Mouse (Mus musculus) lung, embryonic 15.5 days (tissue): ENCODE measurements around the gene Plekhg1. TPM values are rescaled to one million over a fixed set of nuclear protein-coding genes. Genes with fewer than 3 reads are reported as not detected.

ENCODE experiments used
- ATAC-seq: fragments of 200-750 bp; cut with Nextera tagmentation; 2 replicates; pipeline ENCODE4 v1.8.0; 2017; ENCODE audit warnings: moderate number of reproducible peaks, borderline replicate concordance; ENCODE audit not compliant: low FRiP score, low TSS enrichment; ENCODE audit errors: extremely low read depth
- H3K27ac ChIP-seq: fragments of 300-500 bp; sonication (generic); 2 replicates; pipeline ENCODE4 v1.5.1; 2015; ENCODE audit warnings: moderate library complexity, mild to moderate bottlenecking, inconsistent platforms
- H3K27me3 ChIP-seq: fragments of 300-500 bp; sonication (generic); 2 replicates; pipeline ENCODE4 v1.6.1; 2015; ENCODE audit warnings: inconsistent platforms
- H3K36me3 ChIP-seq: fragments of 300-500 bp; sonication (generic); 2 replicates; pipeline ENCODE4 v1.6.1; 2015; ENCODE audit warnings: inconsistent platforms
- H3K4me1 ChIP-seq: fragments of 300-500 bp; sonication (generic); 2 replicates; pipeline ENCODE4 v1.6.1; 2015; ENCODE audit warnings: inconsistent platforms
- H3K4me2 ChIP-seq: fragments of 300-500 bp; sonication (generic); 2 replicates; pipeline ENCODE4 v1.6.1; 2015; ENCODE audit warnings: inconsistent platforms, mild to moderate bottlenecking, moderate library complexity
- H3K4me3 ChIP-seq: fragments of 300-500 bp; sonication (generic); 2 replicates; pipeline ENCODE4 v1.5.1; 2015; ENCODE audit warnings: mild to moderate bottlenecking, inconsistent platforms
- H3K9ac ChIP-seq: fragments of 300-500 bp; sonication (generic); 2 replicates; pipeline ENCODE4 v1.6.1; 2015; ENCODE audit warnings: inconsistent platforms
- H3K9me3 ChIP-seq: fragments of 300-500 bp; sonication (generic); 2 replicates; pipeline ENCODE4 v1.6.1; 2016; ENCODE audit warnings: inconsistent platforms
- WGBS: fragments of 180-500 bp; shearing (Covaris S2); methylation state at CpG from one replicate; pipeline ENCODE4 v1.1.7; 2015; 5-methylcytosine and 5-hydroxymethylcytosine counted together
- polyA plus RNA-seq: library from polyadenylated mRNA; unstranded; fragments of >200 nt; fragmentation: Nextera tagmentation; extraction: Ambion mirVana; gene quantifications from 2 replicates; pipeline ENCODE4 v1.2.1, GENCODE M21; 2015

The Plekhg1 gene
- polyA plus RNA-seq, 1 experiment from 2014 or later: 9.9 TPM

GRCm38 (mm10) chr10:3973589-3974070, 233.5 kb downstream of the Plekhg1 start:
- Histone ChIP-seq H3K9me3 (no peaks in the 10 kb centered on the region), H3K4me3 (peak overlapping the region; percentile 69), H3K27me3 (no peaks in the 10 kb centered on the region), H3K4me1 (peaks cover 31% of the 10 kb centered on the region), H3K36me3 (no peaks in the 10 kb centered on the region), H3K27ac (peak overlapping the region; percentile 97), H3K9ac (peak overlapping the region; percentile 69), H3K4me2 (peak overlapping the region; percentile 93)
- 0% methylated on average over 37 of the region's 39 CpGs for WGBS
- ATAC-seq: peak; percentile 94

GRCm38 (mm10) chr10:3974380-3974779, 234.2 kb downstream of the Plekhg1 start:
- no peaks in the 10 kb centered on the region for H3K9me3 ChIP-seq

GRCm38 (mm10) chr10:3975898-3976622, 235.9 kb downstream of the Plekhg1 start:
- Histone ChIP-seq H3K4me1 (peaks cover 32% of the 10 kb centered on the region), H3K4me2 (no peak overlapping the region), H3K9ac (no peak overlapping the region), H3K36me3 (peaks cover 20% of the 10 kb centered on the region), H3K27ac (no peak overlapping the region; the same call in 1 of the 2 replicates), H3K27me3 (no peaks in the 10 kb centered on the region), H3K4me3 (no peak overlapping the region), H3K9me3 (no peaks in the 10 kb centered on the region)
- no peak for ATAC-seq
- WGBS: 35% methylated on average over 6 of the region's 6 CpGs

More at GRCm38 (mm10) chr10:3974380-3974779, 234.2 kb downstream of the Plekhg1 start:
- no peak for ATAC-seq
- whole genome bisulfite sequencing: 69% methylated on average over 3 of the region's 3 CpGs
- Histone ChIP-seq H3K27ac (no peak overlapping the region), H3K9ac (no peak overlapping the region), H3K27me3 (no peaks in the 10 kb centered on the region), H3K4me2 (peak overlapping the region; percentile 93), H3K4me3 (0 out of 2 replicates have a peak overlapping the region, but pooled peaks have one; percentile 69), H3K4me1 (peaks cover 32% of the 10 kb centered on the region), H3K36me3 (peaks cover 5% of the 10 kb centered on the region; the same call in 1 of the 2 replicates)

GRCm38 (mm10) chr10:3976623-3977010, 236.5 kb downstream of the Plekhg1 start:
- Histone ChIP-seq H3K9ac (no peak overlapping the region), H3K4me2 (no peak overlapping the region), H3K27ac (no peak overlapping the region), H3K9me3 (no peaks in the 10 kb centered on the region), H3K4me1 (peaks cover 32% of the 10 kb centered on the region), H3K36me3 (peaks cover 20% of the 10 kb centered on the region), H3K4me3 (no peak overlapping the region), H3K27me3 (no peaks in the 10 kb centered on the region)
- ATAC-seq: no peak
- 67% methylated on average over 4 of the region's 4 CpGs for WGBS

GRCm38 (mm10) chr10:3978326-3978725, 238.2 kb downstream of the Plekhg1 start:
- H3K27me3 ChIP-seq: no peaks in the 10 kb centered on the region
- H3K9ac ChIP-seq: no peak overlapping the region
- no peaks in the 10 kb centered on the region for H3K9me3 ChIP-seq
- no peak for ATAC-seq
- H3K4me1 ChIP-seq: peaks cover 25% of the 10 kb centered on the region
- H3K36me3 ChIP-seq: peaks cover 23% of the 10 kb centered on the region
- no peak overlapping the region for H3K27ac ChIP-seq
- WGBS: 59% methylated on average over 3 of the region's 3 CpGs
- no peak overlapping the region for H3K4me2 ChIP-seq
- H3K4me3 ChIP-seq: no peak overlapping the region

- no peak overlapping the region for H3K27ac ChIP-seq
- H3K4me2 ChIP-seq: no peak overlapping the region
- H3K36me3 ChIP-seq: peaks cover 23% of the 10 kb centered on the region
- H3K27me3 ChIP-seq: no peaks in the 10 kb centered on the region
- ATAC-seq: no peak
- H3K4me1 ChIP-seq: peaks cover 25% of the 10 kb centered on the region
- 81% methylated on average over 5 of the region's 5 CpGs for WGBS
- H3K9me3 ChIP-seq: no peaks in the 10 kb centered on the region
- no peak overlapping the region for H3K9ac ChIP-seq
- H3K4me3 ChIP-seq: no peak overlapping the region
Measured at GRCm38 (mm10) chr10:3978792-3979488, 238.8 kb downstream of the Plekhg1 start.

GRCm38 (mm10) chr10:3980231-3980630, 240.1 kb downstream of the Plekhg1 start:
- Histone ChIP-seq H3K4me2 (no peak overlapping the region), H3K9ac (no peak overlapping the region), H3K36me3 (peaks cover 23% of the 10 kb centered on the region), H3K27me3 (no peaks in the 10 kb centered on the region), H3K27ac (no peak overlapping the region), H3K4me3 (no peak overlapping the region), H3K9me3 (no peaks in the 10 kb centered on the region), H3K4me1 (peaks cover 19% of the 10 kb centered on the region)
- ATAC-seq: no peak
- 71% methylated on average over 4 of the region's 4 CpGs for whole genome bisulfite sequencing

- H3K4me1 ChIP-seq: no peaks in the 10 kb centered on the region
- H3K4me2 ChIP-seq: no peak overlapping the region
- no peaks in the 10 kb centered on the region for H3K9me3 ChIP-seq
- 84% methylated on average over 6 of the region's 6 CpGs for WGBS
- no peak overlapping the region for H3K9ac ChIP-seq
- no peak for ATAC-seq
- H3K27ac ChIP-seq: no peak overlapping the region
- H3K36me3 ChIP-seq: peaks cover 28% of the 10 kb centered on the region
- H3K27me3 ChIP-seq: no peaks in the 10 kb centered on the region
- H3K4me3 ChIP-seq: no peak overlapping the region
Measured at GRCm38 (mm10) chr10:3990295-3990883, 250.2 kb downstream of the Plekhg1 start.

GRCm38 (mm10) chr10:3993365-3994102, 253.4 kb downstream of the Plekhg1 start:
- Histone ChIP-seq H3K27me3 (no peaks in the 10 kb centered on the region), H3K9me3 (no peaks in the 10 kb centered on the region), H3K4me2 (no peak overlapping the region), H3K4me3 (no peak overlapping the region), H3K9ac (no peak overlapping the region), H3K27ac (no peak overlapping the region), H3K4me1 (no peaks in the 10 kb centered on the region), H3K36me3 (peaks cover 24% of the 10 kb centered on the region)
- ATAC-seq: no peak
- 78% methylated on average over 8 of the region's 8 CpGs for WGBS

- peaks cover 10% of the 10 kb centered on the region; the same call in 1 of the 2 replicates for H3K36me3 ChIP-seq
- ATAC-seq: no peak
- no peak overlapping the region for H3K9ac ChIP-seq
- H3K9me3 ChIP-seq: no peaks in the 10 kb centered on the region
- no peak overlapping the region for H3K4me2 ChIP-seq
- no peaks in the 10 kb centered on the region for H3K4me1 ChIP-seq
- no peaks in the 10 kb centered on the region for H3K27me3 ChIP-seq
- 79% methylated on average over 4 of the region's 4 CpGs for WGBS
- H3K4me3 ChIP-seq: no peak overlapping the region
- no peak overlapping the region for H3K27ac ChIP-seq
Measured at GRCm38 (mm10) chr10:3995277-3995676, 255.1 kb downstream of the Plekhg1 start.

GRCm38 (mm10) chr10:3996170-3996876, 256.2 kb downstream of the Plekhg1 start:
- Histone ChIP-seq H3K9ac (no peak overlapping the region), H3K4me2 (no peak overlapping the region), H3K9me3 (no peaks in the 10 kb centered on the region), H3K4me1 (no peaks in the 10 kb centered on the region), H3K36me3 (0 out of 2 replicates have a peak, but pooled peaks cover 5% of the 10 kb centered on the region), H3K4me3 (no peak overlapping the region), H3K27me3 (no peaks in the 10 kb centered on the region), H3K27ac (peak overlapping the region; percentile 38)
- ATAC-seq: peak; percentile 66
- WGBS: 46% methylated on average over 15 of the region's 15 CpGs
